Mouse (Mus musculus) liver, embryonic 14.5 days (tissue): ENCODE results near the gene Gm17018. TPM values are rescaled to one million over a fixed set of nuclear protein-coding genes. Genes with fewer than 3 reads are reported as not detected.

ENCODE experiments used
- ATAC-seq: fragments of 200-750 bp; cut with Nextera tagmentation; 2 replicates; pipeline ENCODE4 v1.8.0; 2017; ENCODE audit warnings: moderate number of reproducible peaks, mild to moderate bottlenecking, moderate library complexity; ENCODE audit not compliant: insufficient read depth
- DNase-seq, 3 experiments: peaks; one replicate each; pipeline ENCODE4 v3.0.0-alpha.2; 2012 to 2013; ENCODE audit warnings: low read depth in 3 of 3, low spot score in 3 of 3
- H3K27ac ChIP-seq: fragments of 300-500 bp; sonication (generic); 2 replicates; pipeline ENCODE4 v1.5.1; 2014; ENCODE audit warnings: moderate library complexity, mild to moderate bottlenecking, control low read depth, inconsistent platforms
- H3K27me3 ChIP-seq: fragments of 300-500 bp; sonication (generic); 2 replicates; pipeline ENCODE4 v1.6.1; 2014; ENCODE audit warnings: mild to moderate bottlenecking, low read length, moderate library complexity; ENCODE audit not compliant: control insufficient read depth, insufficient read depth
- H3K36me3 ChIP-seq: fragments of 300-500 bp; sonication (generic); replicated peaks from 2 replicates; pipeline ENCODE4 v1.6.1; 2014; ENCODE audit warnings: low read depth; ENCODE audit not compliant: control insufficient read depth, insufficient read depth
- H3K4me1 ChIP-seq, 2 experiments: fragments of 200-500 bp in 1 of 2; fragments of 300-500 bp in 1 of 2; sonication (generic) in 1 of 2; replicated peaks; 2 replicates each; pipeline ENCODE4 v1.6.1; 2012 to 2014; ENCODE audit warnings: antibody characterized with exemption in 1 of 2, inconsistent platforms in 1 of 2, low read length in 1 of 2; ENCODE audit not compliant: control insufficient read depth in 2 of 2, insufficient read depth in 2 of 2
- H3K4me2 ChIP-seq: fragments of 300-500 bp; sonication (generic); 2 replicates; pipeline ENCODE4 v1.6.1; 2014; ENCODE audit warnings: low read depth, mild to moderate bottlenecking, control low read depth, moderate library complexity
- H3K4me3 ChIP-seq, 2 experiments: fragments of 200-500 bp in 1 of 2; fragments of 300-500 bp in 1 of 2; sonication (generic) in 1 of 2; 2 replicates each; pipeline ENCODE4 v1.5.1; 2012 to 2014; ENCODE audit warnings: low read depth in 2 of 2, low read length in 2 of 2, mild to moderate bottlenecking in 2 of 2, control low read depth in 1 of 2, inconsistent platforms in 1 of 2, moderate library complexity in 1 of 2; ENCODE audit not compliant: insufficient read depth in 1 of 2
- H3K9ac ChIP-seq: fragments of 300-500 bp; sonication (generic); replicated peaks from 2 replicates; pipeline ENCODE4 v1.6.1; 2014; ENCODE audit warnings: mild to moderate bottlenecking, control low read depth, moderate library complexity
- H3K9me3 ChIP-seq: fragments of 300-500 bp; sonication (generic); 2 replicates; pipeline ENCODE4 v1.6.1; 2016; ENCODE audit warnings: low read length, mixed read lengths; ENCODE audit not compliant: control insufficient read depth
- CTCF ChIP-seq: IDR thresholded peaks from 2 replicates; pipeline ENCODE4 v1.5.1; 2016; ENCODE audit warnings: antibody characterized with exemption, low read depth, control low read depth
- EP300 ChIP-seq: IDR thresholded peaks from 2 replicates; pipeline ENCODE4 v1.6.1; 2016; ENCODE audit warnings: antibody characterized with exemption, low read depth
- WGBS: fragments of 180-500 bp; shearing (Covaris S2); extraction: QIAGEN DNeasy Blood & Tissue Kit; methylation state at CpG from one replicate; pipeline ENCODE4 v1.1.7; 2014; ENCODE audit not compliant: insufficient replicate concordance; 5-methylcytosine and 5-hydroxymethylcytosine counted together
- polyA plus RNA-seq, 2 experiments: library from polyadenylated mRNA; depleted of rRNA in 1 of 2; stranded (reverse) in 1 of 2; unstranded in 1 of 2; fragments of >200 nt; fragmentation: Nextera tagmentation in 1 of 2; extraction: Ambion mirVana in 1 of 2; gene quantifications; 2 replicates each; pipeline versions ENCODE4 v1.2.1 to v1.2.3; 2012 to 2014

The Gm17018 gene
- polyA plus RNA-seq, 2 experiments = 7.5 to 15.5 TPM

GRCm38 (mm10) chr19:45567367-45567766 is 7.0 kb downstream of the Gm17018 start:
- no peak overlapping the region for H3K27ac ChIP-seq
- H3K36me3 ChIP-seq = no peaks in the 10 kb centered on the region
- H3K9ac ChIP-seq = no peak overlapping the region
- 79% methylated on average over 14 of the region's 14 CpGs for WGBS
- H3K4me1 ChIP-seq = no peaks in the 10 kb centered on the region
- H3K4me3 ChIP-seq = no peak overlapping the region
- H3K9me3 ChIP-seq = no peaks in the 10 kb centered on the region
- H3K4me2 ChIP-seq = no peak overlapping the region
- no peak for ATAC-seq
- DNase-seq = no peak
- no peaks in the 10 kb centered on the region for H3K27me3 ChIP-seq
- TF ChIP-seq CTCF = no peak
- TF ChIP-seq EP300 = no peak

GRCm38 (mm10) chr19:45573033-45573432 is 12.6 kb downstream of the Gm17018 start:
- no peak overlapping the region; the same call in 1 of the 2 replicates for H3K4me2 ChIP-seq
- H3K27me3 ChIP-seq = no peaks in the 10 kb centered on the region
- DNase-seq = peak in 1 of 3 experiments; percentile 40
- H3K4me3 ChIP-seq = no peak overlapping the region
- peak; percentile 72 for ATAC-seq
- no peaks in the 10 kb centered on the region for H3K36me3 ChIP-seq
- peaks cover 17 to 29% of the 10 kb centered on the region in 2 experiments for H3K4me1 ChIP-seq
- 24% methylated on average over 6 of the region's 6 CpGs for WGBS
- TF ChIP-seq CTCF (no peak), EP300 (no peak)
- no peaks in the 10 kb centered on the region for H3K9me3 ChIP-seq
- no peak overlapping the region for H3K9ac ChIP-seq
- H3K27ac ChIP-seq = no peak overlapping the region

GRCm38 (mm10) chr19:45573861-45574267 is 13.4 kb downstream of the Gm17018 start:
- Histone ChIP-seq H3K27me3 (no peaks in the 10 kb centered on the region), H3K9me3 (no peaks in the 10 kb centered on the region), H3K4me3 (no peak overlapping the region), H3K36me3 (no peaks in the 10 kb centered on the region), H3K27ac (no peak overlapping the region), H3K4me2 (no peak overlapping the region), H3K9ac (no peak overlapping the region), H3K4me1 (peaks cover 17 to 29% of the 10 kb centered on the region in 2 experiments)
- WGBS = 13% methylated on average over 6 of the region's 6 CpGs
- ATAC-seq (peak; percentile 71), DNase-seq (peak; percentile 43 to 68 (median 60))
- TF ChIP-seq CTCF = peak; percentile 98
- TF ChIP-seq EP300 = no peak

- H3K4me1 ChIP-seq = peaks cover 17 to 29% of the 10 kb centered on the region in 2 experiments
- DNase-seq (no peak), ATAC-seq (no peak)
- no peak overlapping the region for H3K4me2 ChIP-seq
- no peaks in the 10 kb centered on the region for H3K9me3 ChIP-seq
- no peak overlapping the region for H3K9ac ChIP-seq
- H3K4me3 ChIP-seq = no peak overlapping the region
- H3K36me3 ChIP-seq = no peaks in the 10 kb centered on the region
- no peak overlapping the region for H3K27ac ChIP-seq
- TF ChIP-seq CTCF = no peak
- no peak for TF ChIP-seq EP300
- 22% methylated on average over 7 of the region's 7 CpGs for WGBS
- no peaks in the 10 kb centered on the region for H3K27me3 ChIP-seq
Measured at GRCm38 (mm10) chr19:45574339-45574898, 14.0 kb downstream of the Gm17018 start.

- WGBS = 24% methylated on average over 19 of the region's 19 CpGs
- no peak for DNase-seq
- H3K4me2 ChIP-seq = peak overlapping the region; percentile 5; the same call in 1 of the 2 replicates
- no peak overlapping the region; the same call in 1 of the 2 replicates for H3K27ac ChIP-seq
- peaks cover 17 to 29% of the 10 kb centered on the region in 2 experiments for H3K4me1 ChIP-seq
- no peak overlapping the region for H3K9ac ChIP-seq
- no peaks in the 10 kb centered on the region for H3K27me3 ChIP-seq
- no peaks in the 10 kb centered on the region for H3K9me3 ChIP-seq
- no peaks in the 10 kb centered on the region for H3K36me3 ChIP-seq
- TF ChIP-seq EP300 (no peak), CTCF (no peak)
- H3K4me3 ChIP-seq = no peak overlapping the region
- ATAC-seq = no peak
Measured at GRCm38 (mm10) chr19:45574941-45575631, 14.7 kb downstream of the Gm17018 start.
